ENCODE assay signal across 8 mouse cellular contexts in the genomic region with DNA sequence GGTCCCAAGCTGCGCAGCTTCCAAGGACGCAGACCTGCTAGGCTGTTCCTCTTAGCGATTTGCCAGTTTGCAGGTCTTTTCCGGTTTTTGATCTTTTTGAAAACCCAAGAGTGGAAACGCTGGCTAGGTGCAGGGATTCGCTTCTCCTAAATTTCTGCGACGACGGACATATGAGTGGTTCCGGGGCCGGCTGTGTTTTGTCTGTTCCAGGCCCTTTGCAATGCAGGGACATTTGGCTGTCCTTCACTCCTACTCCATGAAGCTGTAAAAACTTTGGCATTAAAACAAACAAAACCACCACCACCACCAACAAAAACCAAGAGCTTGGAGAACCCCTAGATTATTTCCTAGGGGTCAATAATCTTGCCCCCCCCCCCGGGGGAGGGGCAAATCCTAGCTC. TPM values are rescaled to one million over a fixed set of nuclear protein-coding genes. Genes with fewer than 3 reads are reported as not detected.
DNase-seq lines count a peak whose midpoint lies in the region; ATAC-seq lines count a peak whose summit lies in the region.

No protein-coding gene starts in this region.

- H3K4me1 ChIP-seq in kidney, embryonic 15.5 days: peaks cover 36% of the 10 kb centered on the region
- peaks cover 23% of the 10 kb centered on the region for H3K4me1 ChIP-seq in embryonic facial prominence, embryonic 14.5 days (ENCODE audit: control insufficient read depth, insufficient read depth, low read length)
- H3K4me1 ChIP-seq in limb, embryonic 11.5 days (ENCODE audit: control insufficient read depth, insufficient read depth, low read length): peaks cover 13% of the 10 kb centered on the region
- peaks cover 37% of the 10 kb centered on the region for H3K4me1 ChIP-seq in neural tube, embryonic 13.5 days (replicated peaks)

- peak overlapping the region; percentile 96 for H3K9ac ChIP-seq in kidney, embryonic 15.5 days
- peak overlapping the region; percentile 98 for H3K9ac ChIP-seq in embryonic facial prominence, embryonic 14.5 days (ENCODE audit: low read depth, low read length)
- H3K9ac ChIP-seq in limb, embryonic 11.5 days (ENCODE audit: low read length): peak overlapping the region; percentile 97
- peak overlapping the region; percentile 97 for H3K9ac ChIP-seq in neural tube, embryonic 13.5 days

- no peak for DNase-seq in kidney, adult 8-10 months
- DNase-seq in embryonic facial prominence, embryonic 14.5 days (ENCODE audit: low spot score): no peak
- no peak for DNase-seq in limb, embryonic 11.5 days (ENCODE audit: low spot score)
- DNase-seq in layer of hippocampus, adult 9-10 months (ENCODE audit: low spot score): no peak
- no peak for DNase-seq in adipocyte (ENCODE audit: low spot score)
- DNase-seq in urinary bladder, postnatal 25 days (ENCODE audit: low spot score): no peak

- no peaks in the 10 kb centered on the region for H3K27me3 ChIP-seq in kidney, embryonic 15.5 days
- no peaks in the 10 kb centered on the region for H3K27me3 ChIP-seq in embryonic facial prominence, embryonic 14.5 days (replicated peaks; ENCODE audit: control insufficient read depth, insufficient read depth, low read length)
- H3K27me3 ChIP-seq in limb, embryonic 11.5 days (ENCODE audit: control insufficient read depth, insufficient read depth, low read length): no peaks in the 10 kb centered on the region
- H3K27me3 ChIP-seq in neural tube, embryonic 13.5 days: no peaks in the 10 kb centered on the region

- peak overlapping the region; percentile 100 for H3K27ac ChIP-seq in kidney, embryonic 15.5 days
- H3K27ac ChIP-seq in embryonic facial prominence, embryonic 14.5 days (replicated peaks; ENCODE audit: low read depth, low read length): peak overlapping the region; percentile 100
- H3K27ac ChIP-seq in limb, embryonic 11.5 days (replicated peaks; ENCODE audit: low read depth, low read length): peak overlapping the region; percentile 98
- H3K27ac ChIP-seq in neural tube, embryonic 13.5 days (replicated peaks): peak overlapping the region; percentile 99

- H3K4me2 ChIP-seq in kidney, embryonic 15.5 days: peak overlapping the region; percentile 74
- H3K4me2 ChIP-seq in embryonic facial prominence, embryonic 14.5 days (ENCODE audit: low read depth, low read length): peak overlapping the region; percentile 63
- peak overlapping the region; percentile 69 for H3K4me2 ChIP-seq in limb, embryonic 11.5 days (ENCODE audit: low read depth, severe bottlenecking)
- H3K4me2 ChIP-seq in neural tube, embryonic 13.5 days: peak overlapping the region; percentile 87

- peaks cover 33% of the 10 kb centered on the region for H3K36me3 ChIP-seq in kidney, embryonic 15.5 days
- H3K36me3 ChIP-seq in embryonic facial prominence, embryonic 14.5 days (ENCODE audit: control insufficient read depth, insufficient read depth, low read length): peaks cover 34% of the 10 kb centered on the region
- no peaks in the 10 kb centered on the region; the same call in 1 of the 2 replicates for H3K36me3 ChIP-seq in limb, embryonic 11.5 days (ENCODE audit: control insufficient read depth, insufficient read depth, low read length)
- peaks cover 31% of the 10 kb centered on the region for H3K36me3 ChIP-seq in neural tube, embryonic 13.5 days

- peak overlapping the region; percentile 93 for H3K4me3 ChIP-seq in kidney, embryonic 15.5 days (replicated peaks)
- H3K4me3 ChIP-seq in embryonic facial prominence, embryonic 14.5 days (ENCODE audit: low read depth, low read length): peak overlapping the region; percentile 91
- H3K4me3 ChIP-seq in limb, embryonic 11.5 days (ENCODE audit: low read depth, low read length): peak overlapping the region; percentile 91
- peak overlapping the region; percentile 88 for H3K4me3 ChIP-seq in neural tube, embryonic 13.5 days

- H3K9me3 ChIP-seq in kidney, embryonic 15.5 days (replicated peaks): no peaks in the 10 kb centered on the region
- H3K9me3 ChIP-seq in embryonic facial prominence, embryonic 14.5 days (ENCODE audit: control insufficient read depth, low read length): no peaks in the 10 kb centered on the region
- H3K9me3 ChIP-seq in limb, embryonic 11.5 days (ENCODE audit: control insufficient read depth, low read length): no peaks in the 10 kb centered on the region
- no peaks in the 10 kb centered on the region for H3K9me3 ChIP-seq in neural tube, embryonic 13.5 days

- ATAC-seq in kidney, embryonic 15.5 days (replicated peaks; ENCODE audit: low FRiP score): no peak
- no peak for ATAC-seq in embryonic facial prominence, embryonic 14.5 days (ENCODE audit: low read depth)
- ATAC-seq in limb, embryonic 11.5 days (ENCODE audit: insufficient number of reproducible peaks, low FRiP score, low TSS enrichment, low read depth): no peak
- ATAC-seq in neural tube, embryonic 13.5 days (ENCODE audit: low read depth): no peak

- WGBS in kidney, embryonic 15.5 days: under 1% methylated on average over 12 of the region's 12 CpGs
- under 1% methylated on average over 12 of the region's 12 CpGs for WGBS in embryonic facial prominence, embryonic 14.5 days
- WGBS in limb, embryonic 11.5 days: under 1% methylated on average over 12 of the region's 12 CpGs
- 1% methylated on average over 12 of the region's 12 CpGs for WGBS in neural tube, embryonic 13.5 days

RNA-seq across cellular contexts. Expression of a gene that starts 0.5 kb away (rescaled TPM):
- polyA plus RNA-seq in kidney, embryonic 15.5 days (2015; fragmentation: Nextera tagmentation; extraction: Ambion mirVana): 78.2 and 80.3 TPM in 2 replicates
- 101 and 102 TPM in 2 replicates for polyA plus RNA-seq in embryonic facial prominence, embryonic 14.5 days (2014; fragmentation: Nextera tagmentation; extraction: Ambion mirVana)
- polyA plus RNA-seq in limb, embryonic 11.5 days (2014; fragmentation: Nextera tagmentation; extraction: Ambion mirVana): 65.1 and 70.4 TPM in 2 replicates
- 51.4 and 53.3 TPM in 2 replicates for polyA plus RNA-seq in neural tube, embryonic 13.5 days (2015; fragmentation: Nextera tagmentation; extraction: Ambion mirVana)
